Mouse (Mus musculus) fibroblast of lung, adult 2 months (primary cell): Measurements from ENCODE around the gene Fat1.

Experiments used
- DNase-seq: peaks from one replicate; pipeline ENCODE4 v3.0.0-alpha.2; 2011; ENCODE audit warnings: low read depth

Gene Fat1

DNA sequence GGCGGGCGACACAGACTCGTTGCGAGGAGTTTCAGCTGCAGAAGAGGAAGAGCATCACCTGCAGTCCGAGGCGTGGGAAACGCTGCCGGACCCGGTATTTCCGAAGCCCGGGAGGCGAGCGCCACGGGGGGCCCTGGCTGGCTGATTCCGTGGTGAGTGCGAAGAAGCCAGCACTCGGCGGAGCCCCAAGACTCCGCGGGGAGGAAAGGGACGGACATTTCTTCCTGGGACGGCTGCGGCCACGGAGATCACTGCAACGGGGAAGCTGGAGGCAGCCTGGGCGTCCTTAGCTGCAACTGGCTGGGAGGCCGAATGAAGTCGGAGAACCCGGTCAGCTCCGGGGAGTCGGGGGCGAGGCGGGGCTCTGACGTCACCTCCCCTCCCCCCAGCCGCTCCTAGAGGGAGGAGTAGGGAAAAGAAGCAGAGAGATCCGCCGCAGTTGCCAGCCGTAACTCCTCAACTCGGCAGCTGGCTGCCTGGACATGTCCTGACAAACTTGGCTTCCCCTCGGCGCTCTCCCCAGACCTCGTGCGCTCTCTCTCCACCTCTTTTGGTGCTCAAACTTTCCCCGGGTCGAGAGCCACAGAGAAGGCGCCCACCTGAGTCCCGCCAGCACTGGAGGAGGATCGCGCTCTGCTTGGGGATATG lies at the start of gene Fat1:
TSS of gene Fat1 (plus strand) at position 598 of the 648 bp plus-strand sequence.
- no peak for DNase-seq

DNA sequence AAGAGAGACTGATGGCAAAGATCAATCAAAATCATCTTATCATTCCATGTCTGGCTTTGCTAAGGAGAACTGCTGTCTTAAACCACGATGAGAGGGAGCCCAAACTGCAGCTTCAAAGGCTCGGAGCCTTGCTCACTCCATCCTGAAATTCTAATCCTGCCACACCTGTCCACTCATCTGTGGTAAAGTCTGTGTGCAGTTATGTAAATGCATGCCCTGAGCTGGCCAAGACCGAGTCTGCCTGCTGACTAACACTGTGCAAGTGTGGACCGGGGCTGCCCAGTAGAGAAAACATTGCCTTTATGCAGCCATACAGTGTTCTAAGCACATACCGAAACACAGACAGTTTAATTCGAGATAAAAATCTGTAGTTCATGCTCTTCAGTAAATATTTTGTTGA lies 40.6 kb upstream of the Fat1 start:
- no peak for DNase-seq

DNA sequence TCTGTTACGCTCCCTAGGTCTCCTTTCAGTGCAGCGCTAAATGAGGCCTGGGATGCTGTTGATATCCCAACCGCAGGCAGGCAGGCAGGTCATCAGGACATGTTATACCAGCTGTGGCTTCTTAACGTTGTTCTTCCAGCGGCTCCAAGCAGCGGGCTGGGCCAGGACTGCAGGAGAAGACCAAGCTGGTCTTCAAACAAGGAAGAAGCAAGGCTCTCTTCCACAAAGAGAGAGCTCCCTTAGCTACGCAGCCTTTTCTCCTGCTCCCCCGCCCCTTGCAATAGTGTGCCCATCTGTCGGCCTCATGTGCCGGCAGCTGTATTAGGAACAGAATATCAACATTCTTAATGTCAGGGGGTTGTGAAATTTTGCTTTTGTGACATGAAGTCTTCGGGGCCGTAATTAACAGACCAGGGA lies 35.7 kb upstream of the Fat1 start:
- DNase-seq, result no peak

GRCm38 (mm10) chr8:44911126-44911903 lies 23.9 kb upstream of the Fat1 start:
- DNase-seq, result no peak

DNA sequence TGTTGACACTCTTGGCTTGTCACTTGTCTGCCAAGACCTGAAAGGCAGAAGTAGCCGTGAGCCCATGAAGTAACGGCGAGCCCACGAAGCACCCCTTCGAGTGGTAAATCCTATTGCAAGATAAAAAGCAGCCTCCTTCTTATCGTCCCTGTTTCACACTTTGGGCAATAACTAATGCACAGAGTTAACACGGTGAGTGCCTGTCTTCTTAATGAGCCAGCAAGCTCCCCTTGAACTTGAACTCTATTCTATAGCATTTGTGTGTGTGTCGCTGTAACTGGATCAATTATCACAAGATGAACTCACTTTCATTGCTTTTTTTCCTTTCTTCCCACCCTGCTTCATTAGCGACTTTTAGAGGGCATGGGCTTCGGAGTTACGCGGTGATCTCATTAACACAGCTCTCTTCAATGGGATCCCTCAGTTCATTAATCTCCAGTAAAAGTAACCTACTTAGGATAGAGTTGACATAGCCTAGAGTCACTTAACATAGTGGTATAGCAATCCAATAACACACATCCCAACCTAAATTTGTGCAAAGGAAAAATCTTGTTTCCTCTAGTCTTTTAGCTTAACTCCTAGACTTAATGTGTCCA lies 15.7 kb upstream of the Fat1 start:
- no peak for DNase-seq

DNA sequence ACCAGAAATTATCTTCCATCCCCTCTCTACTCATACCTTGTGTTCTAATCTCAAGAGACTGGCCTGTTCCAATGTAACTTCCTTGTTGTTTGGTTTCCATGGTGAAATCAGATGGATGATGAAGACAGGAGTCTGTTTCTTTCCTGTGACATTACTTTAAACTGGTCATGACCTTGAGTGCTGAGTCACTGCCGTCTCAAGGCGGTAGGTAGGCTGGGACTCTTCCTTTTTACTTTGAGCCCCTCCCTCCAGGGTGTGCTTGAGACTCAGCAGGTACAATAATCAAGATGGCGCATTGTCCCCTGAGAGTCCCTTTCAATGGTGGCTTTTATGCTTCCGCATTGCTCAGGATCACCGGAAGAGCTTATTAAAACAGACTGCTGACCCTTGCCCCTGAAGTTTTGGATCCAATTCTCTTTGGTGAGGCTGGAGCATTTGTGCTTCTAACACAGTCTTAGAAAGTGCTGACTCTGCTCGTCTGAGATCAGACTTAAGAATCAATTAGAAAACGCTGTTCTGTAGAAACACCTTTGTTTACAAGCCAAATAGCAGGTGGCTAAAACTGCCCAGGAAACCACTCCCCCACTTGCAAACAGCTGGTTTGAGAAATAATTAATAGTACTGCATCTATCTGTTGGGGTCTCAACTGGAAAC lies 14.7 kb upstream of the Fat1 start:
- DNase-seq, result no peak

DNA sequence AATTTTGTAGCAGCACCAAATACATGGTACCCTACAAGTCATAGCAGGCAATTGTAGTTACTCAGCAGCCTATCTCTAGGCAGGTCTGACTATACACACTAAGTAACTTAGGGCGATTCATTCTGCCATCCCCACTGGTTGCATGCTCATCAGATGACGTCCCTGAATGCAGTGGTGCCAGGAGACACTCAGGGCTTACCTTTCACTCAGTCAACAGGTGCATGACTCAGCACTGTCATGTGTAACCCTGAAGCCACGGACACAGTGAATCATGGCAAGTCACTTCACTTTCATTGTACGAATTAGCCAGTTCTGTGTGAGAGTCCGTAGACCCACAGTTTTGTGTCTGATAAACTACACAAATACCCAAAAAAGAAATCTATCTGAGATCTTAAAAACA lies 10.3 kb upstream of the Fat1 start:
- no peak for DNase-seq

DNA sequence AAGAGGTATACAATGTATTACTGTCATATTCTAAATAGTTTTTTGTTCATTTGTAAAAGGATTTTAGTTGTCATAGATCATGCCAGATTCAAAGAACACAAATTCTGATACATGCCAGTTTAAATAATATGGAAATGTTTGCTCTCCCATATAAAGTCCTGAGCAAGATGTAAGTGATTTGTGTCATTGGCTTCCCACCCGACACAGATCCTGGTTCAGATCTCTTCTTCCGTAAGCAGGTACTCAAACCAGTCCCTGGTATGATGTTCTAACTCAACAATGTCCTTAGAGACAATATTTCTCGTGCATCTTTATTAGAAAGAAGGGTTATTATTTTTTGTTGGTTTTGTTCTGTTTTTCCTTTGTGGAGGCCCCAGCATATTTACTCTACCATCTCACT lies 5.2 kb upstream of the Fat1 start:
- DNase-seq, result no peak

DNA sequence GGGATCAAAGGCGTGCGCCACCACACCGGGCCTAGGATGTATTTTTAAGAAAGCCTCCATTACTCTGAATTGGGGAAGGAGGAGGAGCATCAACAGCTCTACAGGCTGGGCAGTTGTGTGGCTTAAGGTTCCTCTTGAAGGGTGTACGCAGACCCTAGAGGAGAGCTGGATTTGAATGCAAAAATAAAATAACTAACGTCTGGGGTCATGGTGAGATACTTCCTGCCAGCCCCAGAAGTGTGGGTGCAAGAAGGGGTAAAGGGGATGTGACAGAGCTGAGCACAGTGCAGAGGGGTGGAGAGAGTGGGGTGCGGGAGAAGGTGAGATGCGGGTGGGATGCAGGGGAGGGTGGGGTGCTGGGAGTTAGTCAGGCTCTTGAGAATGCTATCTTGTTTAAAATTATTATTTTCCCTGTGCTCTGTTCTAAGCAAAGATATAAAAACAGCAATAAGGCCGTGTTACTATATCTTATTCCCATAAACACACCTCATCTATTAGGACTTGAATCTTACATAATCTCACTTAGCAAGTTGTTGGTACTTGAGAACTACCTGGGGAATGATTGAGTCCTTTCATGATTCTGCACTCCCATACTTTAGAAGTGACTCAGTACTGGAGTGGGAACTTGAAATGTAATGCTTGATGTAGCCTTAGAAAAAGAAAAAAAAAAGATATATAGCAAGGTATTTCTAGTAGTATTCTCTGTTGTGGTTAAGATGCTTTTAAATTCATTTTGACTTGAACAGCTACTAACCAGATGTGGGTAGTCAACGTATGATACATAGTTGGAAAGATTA lies 2.5 kb upstream of the Fat1 start:
- no peak for DNase-seq

GRCm38 (mm10) chr8:44933478-44933877 lies 1.8 kb upstream of the Fat1 start:
- no peak for DNase-seq

DNA sequence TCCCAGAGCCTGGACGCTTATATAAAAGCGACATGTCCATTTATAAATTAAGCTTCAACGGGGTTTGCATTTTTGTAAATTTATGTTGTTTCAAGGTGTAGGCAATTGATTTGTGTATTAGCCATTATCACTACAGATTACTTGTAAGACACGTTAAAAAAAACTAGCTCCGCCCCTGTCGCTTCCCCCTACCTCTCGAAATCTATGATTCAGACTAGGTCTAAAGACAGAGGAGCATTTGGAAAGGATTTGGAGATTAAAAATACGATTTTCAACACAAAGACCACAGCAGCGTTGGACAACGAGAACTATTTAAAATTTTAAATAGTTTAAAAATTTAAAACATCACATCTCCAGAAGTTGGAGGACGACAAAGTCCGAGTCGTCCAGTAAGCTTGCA lies 831 bp upstream of the Fat1 start:
- no peak for DNase-seq

GRCm38 (mm10) chr8:44935741-44936140 lies 494 bp downstream of the Fat1 start:
- peak; percentile 87 for DNase-seq

DNA sequence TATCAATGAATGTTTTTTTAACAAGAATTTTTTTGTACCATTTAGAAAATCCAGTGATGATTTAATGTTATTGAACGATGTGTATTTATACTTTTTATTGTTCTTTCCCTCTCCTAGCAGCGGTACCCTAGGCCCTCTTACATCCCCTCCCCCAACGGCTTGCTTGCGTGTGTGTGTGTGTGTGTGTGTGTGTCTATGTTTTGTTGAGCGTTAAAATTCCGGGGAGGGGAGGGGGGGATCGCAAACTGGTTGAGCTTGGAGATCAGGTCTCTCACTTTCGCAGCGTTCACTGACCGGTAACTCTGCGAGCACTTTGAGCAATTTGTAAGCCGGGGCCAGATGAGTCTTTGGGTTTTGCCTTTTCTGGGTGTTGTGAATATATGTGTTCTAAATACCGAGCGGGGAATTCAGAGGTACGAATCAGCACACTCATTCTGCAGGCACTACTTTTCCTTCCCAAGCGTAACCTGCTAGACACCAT lies 1.3 kb downstream of the Fat1 start:
- no peak for DNase-seq

- no peak for DNase-seq
Observed at GRCm38 (mm10) chr8:44937141-44937825, 2.0 kb downstream of the Fat1 start.

DNA sequence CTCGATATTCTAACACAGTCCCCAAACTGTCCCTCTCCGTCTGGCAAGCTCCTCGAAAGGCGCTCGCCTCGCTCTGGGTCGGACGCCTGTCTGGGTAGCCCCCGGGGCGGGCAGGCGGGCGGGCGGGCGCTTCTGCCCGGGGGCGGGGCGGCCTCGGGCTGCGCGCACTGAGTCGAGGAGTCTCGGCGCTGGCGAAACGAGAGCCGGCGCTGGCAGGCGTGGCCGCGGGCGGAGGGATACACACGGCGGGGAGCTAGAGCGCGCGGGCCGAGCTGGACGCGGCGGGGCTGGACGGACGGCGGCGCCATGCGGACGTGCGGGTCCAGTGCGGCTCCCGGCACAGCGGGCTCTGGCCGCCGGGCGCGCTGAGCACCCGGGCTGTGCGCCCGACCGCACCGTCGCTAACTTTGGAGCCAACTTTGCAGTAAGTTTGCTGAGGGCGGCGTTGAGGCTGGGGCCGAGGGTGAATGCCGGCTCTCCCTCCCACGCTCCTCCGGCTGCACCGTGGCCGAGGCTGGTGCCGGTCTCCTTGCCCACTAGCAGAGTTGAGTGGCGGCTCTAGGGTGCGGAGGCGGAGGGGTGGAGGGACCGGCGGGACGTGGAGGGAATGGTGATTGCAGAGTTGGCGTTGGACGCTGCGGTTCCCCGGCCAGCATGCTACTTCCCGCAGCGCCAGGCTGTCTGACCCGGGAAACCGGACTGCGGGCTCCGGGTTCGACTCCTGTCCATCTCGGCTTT lies 2.8 kb downstream of the Fat1 start:
- no peak for DNase-seq

- no peak for DNase-seq
Observed at GRCm38 (mm10) chr8:44938643-44938979, 3.4 kb downstream of the Fat1 start.

DNA sequence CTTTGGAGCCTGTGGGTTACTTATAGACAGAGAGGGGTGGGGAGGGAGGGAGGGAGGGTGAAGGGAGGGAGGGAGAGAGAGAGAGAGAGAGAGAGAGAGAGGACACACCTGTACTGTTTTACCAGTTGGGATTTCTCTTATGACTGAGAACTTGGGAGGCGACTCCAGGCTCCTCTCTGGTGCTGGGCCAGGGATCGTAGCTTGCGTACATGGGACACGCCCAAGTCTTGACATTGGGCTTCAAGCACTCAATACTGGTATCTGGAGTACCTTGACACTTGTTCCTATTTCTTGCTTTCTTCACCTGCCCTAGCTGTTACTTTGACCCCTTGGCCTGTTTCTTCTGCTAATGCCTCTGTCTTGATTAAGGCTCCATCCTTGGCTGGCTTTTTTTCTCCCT lies 10.3 kb downstream of the Fat1 start:
- no peak for DNase-seq

- DNase-seq, result no peak
Observed at GRCm38 (mm10) chr8:44948597-44948996, 13.3 kb downstream of the Fat1 start.

DNA sequence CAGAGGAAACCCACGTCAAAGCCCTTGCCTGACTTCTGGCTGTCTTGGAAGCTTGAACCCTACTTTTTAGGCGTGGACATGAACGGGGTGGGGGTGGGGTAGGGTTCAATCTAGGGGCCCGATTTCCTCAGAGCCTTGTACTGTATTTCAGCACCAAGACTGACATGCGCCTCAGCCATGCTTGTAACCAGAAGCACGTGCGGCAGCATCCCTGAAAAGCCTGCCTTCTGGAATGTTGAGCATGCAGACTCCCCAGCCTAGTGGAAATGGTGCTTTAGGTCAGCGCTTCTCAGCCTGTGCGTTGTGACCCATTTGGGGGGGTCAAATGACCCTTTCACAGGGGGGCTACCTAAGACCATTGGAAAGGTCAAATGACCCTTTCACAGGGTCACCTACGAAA lies 25.2 kb downstream of the Fat1 start:
- no peak for DNase-seq

DNA sequence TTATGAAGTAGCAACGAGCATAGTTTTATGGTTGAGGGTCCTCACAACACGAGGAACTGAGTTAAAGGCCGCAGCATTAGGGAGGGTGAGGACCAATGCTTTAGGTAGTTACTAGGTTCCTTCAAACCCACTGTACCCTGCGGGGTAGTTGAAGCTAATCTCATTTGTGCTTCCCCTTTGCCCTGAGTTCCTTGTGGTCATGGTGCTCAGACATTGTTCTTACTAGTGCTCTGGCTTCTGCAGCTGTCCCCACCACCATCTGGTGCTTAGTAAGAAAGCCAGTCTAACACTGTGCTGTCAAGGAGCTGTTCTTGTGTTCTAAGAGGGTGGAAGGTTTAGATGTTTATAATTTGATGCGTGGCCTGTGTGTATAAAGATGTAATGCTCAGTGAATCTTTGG lies 25.7 kb downstream of the Fat1 start:
- DNase-seq, result no peak

GRCm38 (mm10) chr8:44961492-44961891 lies 26.2 kb downstream of the Fat1 start:
- no peak for DNase-seq
